Mouse (Mus musculus): Measurements from ENCODE around the gene Igf2bp3. TPM values are rescaled to one million over a fixed set of nuclear protein-coding genes. Genes with fewer than 3 reads are reported as not detected.
"Not testable (repeated sequence)": the region's sequence is repeated elsewhere in the genome, so short reads cannot be mapped to it uniquely, and the experiment has no call there.

Gene Igf2bp3
- polyA plus RNA-seq (2016; fragmentation: Nextera tagmentation; extraction: Ambion mirVana) = 114 and 122 TPM in 2 replicates

DNA sequence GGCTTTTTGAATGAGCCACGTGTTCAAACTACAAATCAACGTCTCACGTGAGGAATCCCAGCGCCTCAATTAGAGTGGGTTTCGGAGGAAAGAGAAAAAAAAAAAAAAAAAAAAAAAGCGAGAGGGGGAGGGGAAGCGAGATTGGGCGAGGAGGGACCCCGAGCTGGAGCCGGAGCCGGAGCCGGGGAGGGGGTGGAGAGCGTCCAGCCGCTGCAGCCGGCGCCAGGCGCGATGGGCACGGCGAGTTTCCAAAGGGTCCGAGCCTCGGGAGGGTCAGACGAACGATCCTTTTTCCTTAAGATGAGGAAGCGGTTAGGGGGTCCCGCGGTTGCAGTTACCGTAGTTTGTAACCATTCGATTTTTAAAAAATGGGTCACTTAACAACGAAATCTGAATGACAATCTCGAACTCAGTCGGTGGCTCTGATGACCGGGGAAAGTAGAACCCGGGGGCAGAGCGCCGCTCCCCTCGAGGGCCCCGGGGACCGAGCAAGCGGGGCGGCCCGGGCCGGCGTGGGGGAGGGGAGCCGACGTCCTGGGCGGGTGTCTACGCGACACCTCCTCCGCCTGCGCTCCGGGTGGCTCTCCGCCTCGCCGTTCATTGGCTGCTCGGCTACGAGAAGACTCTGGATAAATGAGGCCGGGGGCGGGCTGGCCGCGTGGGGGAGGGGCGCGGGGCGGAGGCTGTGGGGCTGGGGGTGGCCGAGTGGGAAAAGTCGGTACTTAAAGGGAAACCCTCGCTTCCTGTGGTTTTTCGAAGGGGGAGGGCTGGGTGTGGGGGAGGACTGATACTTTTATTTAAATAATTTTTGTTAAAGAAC is at the start of gene Igf2bp3:
TSS of gene Igf2bp3 (minus strand) at position 30 of the 820 bp plus-strand sequence.
- Histone ChIP-seq H3K27me3 (no peaks in the 10 kb centered on the region), H3K4me1 (peaks cover 27% of the 10 kb centered on the region), H3K27ac (replicated peaks) (peak within 1 kb of the TSS; percentile 99), H3K9me3 (no peaks in the 10 kb centered on the region), H3K4me3 (peak within 1 kb of the TSS; percentile 98), H3K4me2 (replicated peaks) (peak within 1 kb of the TSS; percentile 92), H3K36me3 (no peaks in the 10 kb centered on the region), H3K9ac (replicated peaks) (peak within 1 kb of the TSS; percentile 99)
- WGBS = under 1% methylated on average over 64 of the region's 68 CpGs
- peak; percentile 77 for ATAC-seq (ENCODE audit: low FRiP score, low read depth)

DNA sequence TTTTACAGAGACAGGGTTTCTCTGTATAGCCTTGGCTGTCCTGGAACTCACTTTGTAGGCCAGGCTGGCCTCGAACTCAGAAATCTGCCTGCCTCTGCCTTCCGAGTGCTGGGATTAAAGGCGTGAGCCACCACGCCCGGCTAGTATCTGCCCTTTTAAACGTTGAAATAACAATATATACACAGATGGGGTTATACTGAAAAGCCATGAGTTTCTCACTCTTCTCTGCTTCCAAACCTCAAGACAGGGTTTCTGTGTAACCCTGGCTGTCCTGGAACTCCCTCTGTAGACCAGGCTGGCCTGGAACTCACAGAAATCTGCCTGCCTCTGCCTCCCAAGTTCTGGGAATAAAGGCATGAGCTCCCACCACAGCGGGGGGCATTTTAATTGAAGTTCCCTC is 49.7 kb upstream of the Igf2bp3 start:
- Histone ChIP-seq H3K4me2 (replicated peaks) (peak overlapping the region; percentile 74), H3K27ac (replicated peaks) (peak overlapping the region; percentile 98; the same call in 1 of the 2 replicates), H3K4me1 (peaks cover 21% of the 10 kb centered on the region)
- not testable (repeated sequence) for H3K4me3 ChIP-seq; H3K9ac ChIP-seq (replicated peaks); H3K9me3 ChIP-seq; H3K36me3 ChIP-seq; H3K27me3 ChIP-seq; ATAC-seq (ENCODE audit: low FRiP score, low read depth)
- 88% methylated on average over 7 of the region's 7 CpGs for WGBS

DNA sequence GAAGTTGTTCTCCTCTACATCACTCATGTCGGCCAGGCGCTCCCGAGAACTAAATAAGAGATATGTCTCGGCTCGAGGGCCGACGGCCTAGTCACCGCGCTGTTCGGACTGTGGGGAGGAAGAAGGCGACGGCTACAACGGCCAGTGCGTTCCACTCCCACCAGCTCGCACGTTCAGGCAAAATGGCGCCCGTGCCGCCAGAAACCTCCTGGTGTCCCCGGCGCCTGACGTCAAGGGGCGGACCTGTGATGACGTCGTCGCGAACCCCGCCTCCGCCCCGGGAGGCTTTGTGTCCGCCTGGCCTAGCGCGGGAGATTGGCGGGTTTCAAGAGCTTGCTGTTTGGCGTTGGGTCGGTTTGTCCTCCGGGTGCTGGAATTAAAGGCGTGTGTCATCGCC is 49.1 kb upstream of the Igf2bp3 start, which contains the start of gene Tra2a:
TSS of gene Tra2a (minus strand) at position 187 of the 397 bp plus-strand sequence.
- Histone ChIP-seq H3K9ac (replicated peaks) (peak within 1 kb of the TSS; percentile 99), H3K4me2 (replicated peaks) (peak within 1 kb of the TSS; percentile 74), H3K27me3 (no peaks in the 10 kb centered on the region), H3K27ac (replicated peaks) (peak within 1 kb of the TSS; percentile 98), H3K4me3 (peak within 1 kb of the TSS; percentile 99), H3K9me3 (no peaks in the 10 kb centered on the region), H3K36me3 (no peaks in the 10 kb centered on the region), H3K4me1 (peaks cover 25% of the 10 kb centered on the region)
- under 1% methylated on average over 39 of the region's 39 CpGs for WGBS
- ATAC-seq (ENCODE audit: low FRiP score, low read depth) = peak; percentile 96

DNA sequence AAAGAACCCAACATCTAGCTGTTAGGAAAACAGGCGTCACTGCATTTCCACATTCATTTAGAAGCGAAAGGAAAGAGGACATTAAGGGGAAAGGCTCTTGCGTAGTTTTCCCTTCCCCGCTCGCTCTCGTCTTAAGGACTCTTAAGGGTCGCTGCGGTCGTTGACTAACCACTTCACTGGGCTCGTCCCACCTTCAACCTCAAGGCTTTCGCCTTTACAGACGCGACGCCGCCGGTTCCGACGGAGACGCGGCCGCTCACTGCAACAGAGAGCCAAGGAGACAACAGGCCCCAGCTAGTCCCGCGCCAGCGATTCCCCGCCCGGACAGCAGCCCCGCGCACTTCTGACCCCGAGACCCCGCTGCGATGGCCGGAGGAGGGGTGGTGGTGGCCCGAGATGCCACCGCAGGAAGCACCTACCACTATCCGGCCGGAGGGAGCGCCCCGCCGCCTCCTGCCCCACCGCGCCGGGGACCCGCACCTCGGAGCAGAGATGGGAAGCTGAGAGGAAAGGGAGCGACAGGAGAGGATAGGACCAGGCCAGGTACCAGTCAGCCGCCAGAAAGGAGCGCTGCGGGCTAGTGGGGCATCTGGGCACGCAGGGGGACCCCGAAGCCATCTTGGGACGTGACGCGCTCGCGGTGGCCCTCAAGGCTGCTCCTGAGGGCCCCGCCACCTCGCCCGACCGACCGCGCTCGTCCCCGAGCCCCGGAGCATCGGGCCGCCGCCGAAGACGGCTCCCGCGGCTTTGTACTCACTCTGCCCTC is 48.5 kb upstream of the Igf2bp3 start:
- under 1% methylated on average over 71 of the region's 71 CpGs for WGBS
- H3K4me2 ChIP-seq (replicated peaks) = peak overlapping the region; percentile 74
- no peaks in the 10 kb centered on the region for H3K36me3 ChIP-seq
- H3K4me1 ChIP-seq = peaks cover 25% of the 10 kb centered on the region
- H3K27ac ChIP-seq (replicated peaks) = peak overlapping the region; percentile 98
- no peaks in the 10 kb centered on the region for H3K27me3 ChIP-seq
- no peaks in the 10 kb centered on the region for H3K9me3 ChIP-seq
- peak overlapping the region; percentile 99 for H3K9ac ChIP-seq (replicated peaks)
- ATAC-seq (ENCODE audit: low FRiP score, low read depth) = peak; percentile 78
- H3K4me3 ChIP-seq = peak overlapping the region; percentile 99

DNA sequence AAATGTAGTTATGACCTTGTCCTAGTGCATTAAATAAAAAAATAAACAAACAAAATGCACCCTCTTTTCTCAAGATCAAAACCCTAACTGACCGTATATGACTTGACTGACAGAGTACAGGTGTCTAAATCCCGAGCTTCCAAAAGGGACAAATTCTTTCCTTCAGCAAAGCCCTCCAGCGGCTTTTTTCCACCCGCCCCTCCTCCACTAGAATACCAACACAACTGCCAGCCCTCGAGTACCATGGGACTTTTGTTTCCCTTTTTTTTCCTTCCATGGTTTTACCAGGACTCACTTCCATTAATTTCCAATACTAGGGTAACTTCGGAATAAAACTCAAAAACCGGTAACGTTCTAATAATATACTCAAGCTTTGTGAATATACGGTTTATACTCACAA is 47.7 kb upstream of the Igf2bp3 start:
- peaks cover 29% of the 10 kb centered on the region for H3K4me1 ChIP-seq
- H3K27ac ChIP-seq (replicated peaks) = no peak overlapping the region
- H3K9ac ChIP-seq (replicated peaks) = peak overlapping the region; percentile 99
- H3K4me3 ChIP-seq = peak overlapping the region; percentile 99
- WGBS = under 1% methylated on average over 9 of the region's 9 CpGs
- no peaks in the 10 kb centered on the region for H3K27me3 ChIP-seq
- H3K9me3 ChIP-seq = no peaks in the 10 kb centered on the region
- peak overlapping the region; percentile 74 for H3K4me2 ChIP-seq (replicated peaks)
- no peaks in the 10 kb centered on the region for H3K36me3 ChIP-seq
- no peak for ATAC-seq (ENCODE audit: low FRiP score, low read depth)

DNA sequence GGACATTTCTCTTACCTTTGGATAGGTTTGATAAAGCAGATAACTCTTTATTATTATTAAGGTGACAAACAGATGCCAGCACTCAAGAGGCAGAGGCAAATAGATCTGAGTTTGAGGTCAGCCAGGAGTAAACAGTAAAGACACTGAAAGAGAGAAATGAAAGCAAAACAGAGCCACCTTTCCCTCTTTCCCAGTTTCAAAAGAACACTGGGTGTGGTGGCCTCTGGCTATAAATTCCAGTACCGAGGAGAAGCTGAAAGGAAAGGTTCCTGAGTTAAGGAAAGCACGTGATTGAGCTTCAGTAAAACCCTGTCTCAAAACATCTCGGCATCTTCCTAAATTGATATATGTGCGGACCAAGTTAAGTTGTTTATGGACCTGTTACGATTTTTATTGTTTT is 45.0 kb upstream of the Igf2bp3 start:
- no peak overlapping the region for H3K4me2 ChIP-seq (replicated peaks)
- no peaks in the 10 kb centered on the region for H3K36me3 ChIP-seq
- peaks cover 31% of the 10 kb centered on the region for H3K4me1 ChIP-seq
- no peaks in the 10 kb centered on the region for H3K9me3 ChIP-seq
- 77% methylated on average over 5 of the region's 5 CpGs for WGBS
- no peak overlapping the region for H3K4me3 ChIP-seq
- H3K27me3 ChIP-seq = no peaks in the 10 kb centered on the region
- H3K9ac ChIP-seq (replicated peaks) = no peak overlapping the region
- H3K27ac ChIP-seq (replicated peaks) = no peak overlapping the region
- no peak for ATAC-seq (ENCODE audit: low FRiP score, low read depth)

DNA sequence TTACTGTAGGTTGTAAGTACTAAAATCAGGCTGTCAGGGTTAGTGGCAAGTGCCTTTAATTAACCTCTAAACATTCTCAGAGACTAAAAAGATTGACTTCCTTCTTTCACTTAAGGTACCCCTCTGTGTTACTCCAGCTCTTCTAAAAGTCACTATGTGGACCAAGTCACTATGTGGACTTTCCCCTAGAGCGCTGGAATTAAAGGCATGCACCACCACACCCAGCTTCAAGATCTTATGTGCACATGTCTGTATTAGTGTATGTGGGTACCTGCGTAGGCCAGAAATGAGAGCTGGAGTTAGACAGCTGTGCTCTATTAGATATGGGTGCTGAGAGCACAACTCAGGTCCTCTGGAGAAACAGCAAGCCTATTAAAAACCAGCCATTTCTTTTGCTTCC is 43.1 kb upstream of the Igf2bp3 start:
- no peak overlapping the region for H3K4me2 ChIP-seq (replicated peaks)
- no peaks in the 10 kb centered on the region for H3K36me3 ChIP-seq
- no peak for ATAC-seq (ENCODE audit: low FRiP score, low read depth)
- peaks cover 31% of the 10 kb centered on the region for H3K4me1 ChIP-seq
- H3K4me3 ChIP-seq = no peak overlapping the region
- no peaks in the 10 kb centered on the region for H3K27me3 ChIP-seq
- no peak overlapping the region for H3K9ac ChIP-seq (replicated peaks)
- no peak overlapping the region for H3K27ac ChIP-seq (replicated peaks)
- whole genome bisulfite sequencing = 94% methylated on average over 2 of the region's 2 CpGs
- H3K9me3 ChIP-seq = no peaks in the 10 kb centered on the region

DNA sequence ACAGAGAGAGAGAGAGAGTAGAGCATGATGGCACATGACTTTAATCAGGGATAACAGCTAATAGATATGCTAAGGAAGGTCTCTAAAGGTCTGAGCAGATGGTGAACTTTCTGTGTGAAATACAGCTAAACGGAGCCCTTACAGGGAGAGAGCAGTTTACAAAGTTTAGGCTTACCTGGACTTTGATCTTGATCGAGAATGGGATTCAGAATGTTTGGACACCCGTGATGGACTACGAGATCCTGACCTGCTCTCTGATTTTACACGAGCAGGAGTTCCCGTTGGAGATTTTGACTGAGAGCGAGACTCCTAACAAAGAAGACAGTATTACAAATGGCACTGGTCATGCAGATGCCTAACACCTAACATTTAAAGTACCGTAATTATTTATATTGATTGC is 37.5 kb upstream of the Igf2bp3 start:
- WGBS = 96% methylated on average over 8 of the region's 8 CpGs
- Histone ChIP-seq H3K27me3 (no peaks in the 10 kb centered on the region), H3K4me3 (no peak overlapping the region), H3K27ac (replicated peaks) (no peak overlapping the region), H3K9ac (replicated peaks) (no peak overlapping the region), H3K36me3 (peaks cover 43% of the 10 kb centered on the region), H3K4me2 (replicated peaks) (no peak overlapping the region), H3K9me3 (no peaks in the 10 kb centered on the region), H3K4me1 (peaks cover 2% of the 10 kb centered on the region; the same call in 1 of the 2 replicates)
- ATAC-seq (ENCODE audit: low FRiP score, low read depth) = no peak

DNA sequence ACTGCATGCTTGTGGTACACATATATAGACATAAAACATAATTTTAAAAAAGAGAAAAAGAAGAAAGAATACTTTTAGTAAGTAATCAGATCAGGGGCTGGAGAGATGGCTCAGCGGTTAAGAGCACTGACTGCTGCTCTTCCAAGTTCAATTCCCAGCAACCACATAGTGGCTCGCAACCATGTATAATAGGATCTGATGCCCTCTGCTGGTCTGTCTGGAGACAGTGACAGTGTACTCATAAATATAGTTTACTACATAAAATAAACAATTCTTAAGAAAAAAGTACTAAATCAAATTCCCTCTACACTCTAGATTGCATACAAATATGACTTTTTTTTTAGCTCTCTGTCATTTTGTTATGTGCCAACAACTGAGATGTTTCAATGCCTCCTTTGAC is 36.4 kb upstream of the Igf2bp3 start:
- Histone ChIP-seq H3K27ac (replicated peaks) (no peak overlapping the region), H3K9me3 (no peaks in the 10 kb centered on the region), H3K36me3 (peaks cover 50% of the 10 kb centered on the region), H3K9ac (replicated peaks) (no peak overlapping the region), H3K4me2 (replicated peaks) (no peak overlapping the region), H3K27me3 (no peaks in the 10 kb centered on the region), H3K4me3 (no peak overlapping the region), H3K4me1 (peaks cover 2% of the 10 kb centered on the region; the same call in 1 of the 2 replicates)
- ATAC-seq (ENCODE audit: low FRiP score, low read depth) = no peak
- WGBS = 95% methylated on average over 2 of the region's 2 CpGs

DNA sequence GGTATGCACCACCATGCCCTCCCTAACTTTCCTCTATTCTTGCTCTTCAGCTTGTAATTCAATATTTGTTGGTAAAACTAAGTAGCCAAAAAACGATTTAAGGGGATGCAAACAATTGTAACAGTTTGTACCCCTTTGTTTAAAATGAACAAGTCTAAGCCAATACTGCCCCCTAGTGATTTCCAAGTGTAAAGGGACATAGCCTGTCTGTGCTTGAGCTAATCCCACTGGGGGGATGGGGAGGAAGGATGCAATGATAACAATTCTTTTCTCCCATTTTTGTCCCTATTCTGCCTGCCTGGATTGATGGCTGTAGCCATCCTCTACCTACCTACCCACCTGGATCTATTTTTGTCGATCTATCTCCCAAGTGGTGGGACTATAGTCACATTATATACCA is 32.5 kb upstream of the Igf2bp3 start:
- H3K36me3 ChIP-seq = peaks cover 77% of the 10 kb centered on the region
- H3K9me3 ChIP-seq = no peaks in the 10 kb centered on the region
- H3K4me1 ChIP-seq = no peaks in the 10 kb centered on the region; the same call in 1 of the 2 replicates
- no peak overlapping the region for H3K4me2 ChIP-seq (replicated peaks)
- no peak overlapping the region for H3K27ac ChIP-seq (replicated peaks)
- peak; percentile 44; the same call in 1 of the 2 replicates for ATAC-seq (ENCODE audit: low FRiP score, low read depth)
- H3K27me3 ChIP-seq = no peaks in the 10 kb centered on the region
- WGBS = 53% methylated on average over 2 of the region's 2 CpGs
- H3K9ac ChIP-seq (replicated peaks) = no peak overlapping the region
- H3K4me3 ChIP-seq = no peak overlapping the region

DNA sequence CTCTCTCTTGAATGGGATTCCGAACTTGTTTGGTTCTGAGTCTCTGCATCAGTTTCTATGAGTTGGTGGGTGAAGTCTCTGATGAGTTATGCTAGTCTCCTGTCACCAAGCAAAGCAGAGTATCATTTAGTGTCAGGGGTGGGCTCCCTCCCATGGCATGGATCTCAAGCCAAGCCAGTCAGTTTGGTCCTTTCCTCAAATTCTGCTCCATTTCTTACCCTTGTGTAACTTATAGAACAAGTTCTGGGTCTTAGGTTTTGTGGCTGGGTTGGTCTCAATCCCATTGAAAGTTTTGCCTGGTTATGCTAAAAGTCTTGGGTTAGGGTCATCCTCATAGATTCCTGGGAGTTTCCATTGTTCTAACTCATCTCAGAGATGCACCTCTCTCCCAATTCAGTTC is 27.6 kb upstream of the Igf2bp3 start:
- no peak for ATAC-seq (ENCODE audit: low FRiP score, low read depth)
- WGBS = 93% methylated on average over 1 of the region's 1 CpGs
- Histone ChIP-seq H3K4me3 (no peak overlapping the region), H3K9ac (replicated peaks) (no peak overlapping the region), H3K36me3 (peaks cover 49% of the 10 kb centered on the region), H3K9me3 (no peaks in the 10 kb centered on the region), H3K27me3 (no peaks in the 10 kb centered on the region), H3K4me1 (no peaks in the 10 kb centered on the region; the same call in 1 of the 2 replicates), H3K4me2 (replicated peaks) (no peak overlapping the region), H3K27ac (replicated peaks) (no peak overlapping the region)

DNA sequence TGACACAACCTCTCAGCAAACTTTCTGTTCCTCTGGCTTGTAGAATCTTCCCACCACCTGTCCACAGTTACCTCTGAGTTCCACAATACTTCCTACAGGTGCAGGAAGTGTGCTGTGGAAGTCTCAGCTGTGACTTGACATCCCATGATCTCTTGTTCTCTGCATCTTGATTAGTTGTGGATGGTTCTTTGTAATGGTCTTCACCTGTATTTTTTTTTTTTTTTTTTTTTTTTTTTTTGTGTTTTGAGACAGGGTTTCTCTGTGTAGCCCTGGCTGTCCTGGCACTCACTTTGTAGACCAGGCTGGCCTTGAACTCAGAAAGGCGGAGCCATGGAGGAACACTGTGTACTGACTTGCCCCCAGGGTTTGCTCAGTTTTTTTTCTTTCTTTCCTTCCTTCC is 26.8 kb upstream of the Igf2bp3 start:
- ATAC-seq (ENCODE audit: low FRiP score, low read depth) = no peak

More for the DNA sequence above, 26.8 kb upstream of the Igf2bp3 start:
- peaks cover 45% of the 10 kb centered on the region for H3K36me3 ChIP-seq
- H3K9me3 ChIP-seq = no peaks in the 10 kb centered on the region
- H3K27me3 ChIP-seq = no peaks in the 10 kb centered on the region
- no peak overlapping the region for H3K4me2 ChIP-seq (replicated peaks)
- no peak overlapping the region for H3K4me3 ChIP-seq
- no peaks in the 10 kb centered on the region for H3K4me1 ChIP-seq
- no peak overlapping the region for H3K9ac ChIP-seq (replicated peaks)
- WGBS = 94% methylated on average over 1 of the region's 1 CpGs
- H3K27ac ChIP-seq (replicated peaks) = no peak overlapping the region

All from midbrain, embryonic 12.5 days (tissue).